Mouse (Mus musculus) heart, adult 9 months (tissue): ENCODE measurements around the gene Dgkd.

Experiments
- DNase-seq, 2 experiments: peaks; one replicate each; pipeline ENCODE4 v3.0.0; 2022; ENCODE audit warnings: low spot score in 2 of 2

Dgkd gene

DNA sequence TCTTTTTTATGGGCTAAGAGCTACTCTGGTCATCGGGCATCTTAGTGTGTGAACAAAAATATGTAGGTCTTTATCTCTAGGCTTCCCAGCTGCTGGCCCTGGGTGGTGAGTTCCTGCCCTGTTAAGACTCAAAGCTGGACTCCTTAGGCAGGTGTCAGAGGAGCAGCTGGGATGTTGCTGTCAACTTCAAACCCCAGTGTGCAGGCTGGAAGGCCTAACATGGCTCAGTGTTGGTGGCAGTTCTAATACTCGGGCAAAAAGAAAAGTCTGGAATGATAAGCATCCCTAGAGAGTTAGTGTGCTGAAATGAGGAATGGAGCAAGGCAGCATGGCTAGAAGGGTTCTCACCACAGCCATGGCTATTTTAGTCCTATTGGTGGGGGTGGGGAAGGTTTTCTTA is 27.8 kb downstream of the Dgkd start:
- DNase-seq = peak; percentile 70 to 82

DNA sequence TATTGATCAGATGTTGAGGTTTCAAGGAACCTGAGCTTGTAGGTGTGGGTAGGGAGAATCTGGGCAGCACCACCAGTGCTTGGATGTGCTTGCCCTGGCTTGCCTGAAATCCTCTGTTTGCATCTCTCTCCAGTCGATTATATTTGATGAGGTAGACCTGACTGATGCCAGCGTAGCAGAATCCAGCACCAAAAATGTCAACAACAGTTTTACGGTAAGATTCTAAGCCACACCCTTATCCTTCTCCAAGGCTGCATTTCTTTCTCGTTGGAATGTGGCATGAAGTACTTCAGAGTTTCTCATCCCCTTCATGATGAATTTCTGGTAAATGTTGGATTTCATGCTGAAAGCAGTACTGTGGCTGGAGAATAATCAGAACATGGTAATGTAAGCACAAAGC is 28.6 kb downstream of the Dgkd start:
- no peak for DNase-seq

DNA sequence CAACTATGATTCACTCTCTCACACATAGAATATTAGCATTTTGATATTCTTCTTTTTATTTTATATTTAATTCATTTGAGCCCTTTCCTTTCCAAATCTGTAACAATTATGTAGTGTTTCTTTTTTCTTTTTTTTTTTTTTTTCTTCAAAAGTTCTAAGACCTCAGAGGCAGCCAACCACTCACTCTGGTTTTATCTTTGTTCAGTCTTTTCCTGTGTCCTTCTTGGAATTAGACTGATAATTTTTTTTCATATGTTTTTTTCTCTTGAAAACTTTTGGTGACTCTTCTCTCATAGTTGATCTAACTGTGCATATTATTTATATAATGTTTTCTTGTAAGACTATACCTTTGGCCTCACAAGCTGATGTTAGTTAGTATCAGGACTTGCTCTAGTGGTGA is 29.5 kb downstream of the Dgkd start:
- DNase-seq = no peak

DNA sequence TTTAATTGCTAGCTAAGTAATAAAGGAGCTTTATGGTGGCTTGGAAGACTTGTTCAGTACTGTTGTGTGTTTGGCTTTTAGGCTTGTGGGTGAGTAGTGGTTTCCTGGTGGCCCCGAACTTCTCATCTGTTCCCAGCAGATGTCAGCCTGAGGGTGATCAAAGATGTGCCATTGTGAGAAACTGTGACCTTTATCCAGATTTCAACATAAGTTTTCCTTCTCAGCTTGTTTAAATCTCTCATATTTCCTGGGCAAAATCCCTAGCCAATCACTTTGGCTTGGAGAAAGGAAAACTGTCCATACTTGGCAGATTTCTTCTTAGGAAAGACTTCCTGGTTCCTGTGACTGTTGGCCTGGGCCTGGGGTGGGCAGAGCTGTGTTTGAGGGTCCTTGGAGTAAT is 37.9 kb downstream of the Dgkd start:
- no peak for DNase-seq

DNA sequence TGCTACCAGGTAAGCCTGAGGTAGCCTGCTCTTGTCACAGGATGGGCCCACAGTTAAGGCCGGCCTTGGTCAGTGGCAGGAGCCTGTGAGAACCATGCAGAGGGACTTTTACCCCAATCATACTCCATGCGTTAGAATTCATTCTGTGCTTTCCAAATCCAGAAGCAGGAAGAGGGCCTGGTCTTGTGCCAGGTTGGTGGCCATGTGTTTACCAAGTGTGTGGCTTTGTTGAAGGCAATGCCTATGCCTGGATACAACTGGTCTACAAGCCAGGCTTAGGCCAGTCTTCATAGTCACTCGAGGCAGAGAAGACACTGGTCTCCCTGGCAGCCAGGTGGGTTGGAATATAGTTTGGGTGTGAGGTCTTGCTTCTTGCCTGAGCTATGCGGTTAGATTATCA is 38.5 kb downstream of the Dgkd start:
- no peak for DNase-seq

DNA sequence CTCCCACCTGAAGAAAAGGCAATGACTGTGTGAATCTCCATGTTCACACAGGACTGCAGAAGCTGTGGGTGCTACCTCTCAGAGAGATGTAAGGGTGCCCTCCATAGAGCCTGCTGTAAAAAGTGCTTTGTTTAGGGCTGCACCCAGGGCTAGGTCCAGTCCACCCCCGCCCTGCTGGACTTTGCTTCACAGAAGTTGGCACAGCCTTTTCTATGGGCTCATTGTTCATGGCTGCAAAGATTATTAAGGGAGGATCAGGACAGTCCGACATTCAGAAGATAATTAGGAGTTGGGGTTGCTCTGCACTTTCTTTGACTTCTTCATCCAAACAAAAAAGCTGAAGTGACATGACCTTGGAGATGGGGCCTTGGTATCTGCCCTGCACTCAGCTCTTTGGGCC is 39.4 kb downstream of the Dgkd start:
- no peak for DNase-seq

DNA sequence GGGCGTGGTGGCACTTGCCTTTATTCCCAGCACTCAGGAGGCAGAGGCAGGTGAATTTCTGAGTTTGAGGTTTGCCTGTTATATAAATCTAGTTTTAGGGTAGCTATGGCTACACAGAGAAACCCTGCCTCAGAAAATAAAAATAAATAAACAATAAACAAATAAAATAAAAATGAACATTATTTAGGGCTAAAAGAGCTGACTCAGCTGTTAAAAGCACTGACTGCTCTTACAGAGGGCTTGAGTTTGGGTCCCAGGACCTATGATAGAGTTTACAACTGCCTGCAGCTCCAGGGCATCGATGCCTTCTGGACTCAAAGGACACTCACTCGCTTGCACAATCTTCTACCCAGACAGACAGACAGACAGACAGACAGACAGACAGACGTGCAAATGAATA is 40.3 kb downstream of the Dgkd start:
- DNase-seq = no peak

DNA sequence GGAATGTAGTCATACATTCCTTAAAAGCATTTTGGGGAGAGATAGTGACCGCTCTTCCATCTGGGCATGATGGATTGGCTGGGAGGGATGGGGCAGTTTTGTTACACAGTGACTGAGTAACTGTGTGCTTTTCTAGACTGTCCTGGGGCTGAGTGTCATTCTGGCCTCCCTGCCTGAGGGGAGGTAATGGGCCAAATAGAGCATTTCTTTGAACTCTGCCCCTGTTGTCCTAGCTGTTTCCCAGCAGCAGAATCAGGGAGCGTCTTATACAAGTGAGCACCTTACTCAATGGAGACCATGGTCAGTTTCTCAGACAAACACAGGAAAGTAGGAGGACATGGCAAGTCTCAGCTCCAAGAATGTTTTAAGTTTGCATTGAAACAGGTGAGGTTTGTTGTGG is 43.8 kb downstream of the Dgkd start:
- no peak for DNase-seq

DNA sequence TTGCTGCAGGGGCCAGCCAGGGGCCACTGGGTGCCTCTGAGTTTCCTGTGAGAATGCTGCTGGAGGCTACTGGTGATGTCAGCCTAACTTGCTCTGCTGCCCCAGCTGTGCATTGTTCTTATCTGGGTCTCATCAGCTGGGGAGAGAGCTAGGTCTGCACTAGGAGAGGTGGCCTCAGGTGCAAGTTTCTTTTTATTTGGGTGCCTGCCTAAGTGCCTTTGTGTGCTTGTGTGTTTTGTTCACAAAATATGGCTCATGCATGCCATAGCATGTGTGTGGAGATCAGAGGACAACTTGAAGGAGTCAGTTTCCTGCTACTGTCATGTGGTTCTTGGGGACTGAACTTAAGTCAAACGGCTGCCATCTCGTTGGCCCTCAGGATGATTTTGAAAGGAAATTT is 46.6 kb downstream of the Dgkd start:
- no peak for DNase-seq

DNA sequence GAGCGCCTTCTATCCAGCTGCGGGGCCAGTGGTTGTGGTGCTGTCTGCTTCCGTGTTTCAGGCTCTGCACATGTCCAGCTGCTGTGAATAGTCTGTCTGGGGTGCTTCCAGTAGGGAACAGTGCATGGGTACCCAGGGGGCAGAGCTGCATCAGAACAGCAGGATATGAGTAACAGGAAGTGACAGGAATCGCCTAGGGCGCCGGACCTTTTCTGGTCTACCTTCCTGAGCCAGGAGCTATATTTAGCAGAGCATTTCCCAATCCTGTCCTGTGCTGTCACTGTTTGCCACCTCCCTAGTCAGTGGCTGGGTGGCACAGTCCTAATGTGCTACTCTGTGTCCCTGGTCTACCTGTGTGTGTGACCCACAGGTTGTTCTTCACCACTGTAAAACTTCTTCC is 47.9 kb downstream of the Dgkd start:
- peak; percentile 79 to 82 for DNase-seq

DNA sequence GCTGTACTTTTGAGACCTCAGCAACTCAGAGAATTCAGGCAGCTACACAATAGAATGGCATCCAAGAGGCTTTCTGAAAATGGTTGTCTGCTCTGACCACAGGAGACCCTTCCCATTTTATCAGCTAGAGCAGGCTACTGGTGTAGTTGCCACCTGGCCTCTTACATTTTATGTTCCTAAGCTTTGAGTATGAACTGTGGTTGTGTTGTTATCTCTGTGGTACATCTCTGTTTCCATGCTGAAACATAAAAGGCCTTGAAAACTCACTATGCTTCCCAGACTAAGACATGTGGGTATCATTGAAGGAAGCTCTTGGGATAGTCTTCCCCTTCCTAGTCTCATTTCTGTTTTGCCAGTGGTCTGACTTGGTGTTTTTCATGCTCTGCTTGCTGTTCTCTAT is 49.1 kb downstream of the Dgkd start:
- no peak for DNase-seq

DNA sequence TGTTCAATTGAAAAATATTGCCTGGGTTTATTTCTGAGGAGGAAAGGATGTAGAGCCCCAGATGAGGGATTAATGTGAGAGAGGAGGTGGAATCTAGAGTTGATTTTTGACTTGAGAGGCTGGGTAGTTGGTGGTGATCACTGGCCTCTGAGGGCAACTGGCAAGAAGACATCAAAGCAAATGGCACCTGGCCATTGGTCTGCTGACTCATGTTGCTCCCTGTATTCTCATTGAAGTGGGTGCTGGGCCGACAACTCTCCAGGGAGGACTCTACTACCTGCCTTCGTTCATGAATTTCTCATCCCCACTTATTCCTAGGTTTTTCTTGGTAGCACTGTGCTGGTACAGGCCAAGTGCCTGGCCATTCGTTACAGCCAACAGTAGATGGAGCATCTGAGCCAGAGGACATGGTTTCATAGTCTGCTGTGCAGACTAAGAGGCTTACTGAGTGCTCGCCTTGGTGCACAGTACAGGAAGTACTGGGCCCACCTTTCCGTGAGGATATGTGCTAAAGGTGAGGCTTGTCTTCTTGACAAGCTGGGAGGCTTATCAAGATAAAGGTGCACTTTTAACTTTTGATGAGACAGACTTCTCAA is 53.4 kb downstream of the Dgkd start:
- no peak for DNase-seq

DNA sequence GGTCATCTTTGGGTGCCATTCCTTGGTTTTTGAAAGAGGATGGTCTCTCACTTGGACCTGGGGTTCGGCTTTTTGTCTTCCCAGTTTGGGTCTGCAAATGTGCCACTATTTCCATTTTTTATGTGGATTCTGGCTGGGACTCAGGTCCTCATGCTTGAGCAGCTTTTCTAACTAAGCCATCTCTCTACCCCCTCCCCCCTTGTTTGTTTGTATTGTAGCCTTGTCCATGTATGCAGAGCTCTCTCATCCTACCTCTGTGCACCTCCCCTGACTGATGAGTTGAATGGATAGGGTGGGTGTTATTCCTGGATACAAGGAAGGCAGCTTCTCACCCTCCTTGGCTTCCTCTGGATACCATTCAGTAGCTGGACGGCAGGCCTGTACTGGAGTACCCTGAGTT is 54.9 kb downstream of the Dgkd start:
- DNase-seq = no peak

DNA sequence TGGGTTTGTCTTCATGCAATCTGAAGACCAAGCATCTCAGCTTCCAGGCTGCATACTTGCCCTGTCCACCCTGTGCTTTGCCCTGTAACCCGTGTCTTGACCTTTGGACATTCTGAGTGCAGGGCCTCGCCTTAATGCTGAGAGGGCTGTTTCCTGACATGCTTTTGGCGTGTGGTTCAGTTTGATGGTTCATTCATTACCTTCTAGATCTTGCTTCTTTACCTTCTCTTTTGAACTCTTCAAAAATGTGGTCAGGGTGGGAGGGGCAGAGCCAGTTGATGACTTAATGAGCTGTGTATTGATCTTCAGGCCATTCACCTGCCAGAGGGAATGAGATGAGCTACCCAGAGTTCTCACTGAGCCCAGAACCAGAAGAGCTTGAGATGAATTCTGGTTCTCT is 55.6 kb downstream of the Dgkd start:
- no peak for DNase-seq

DNA sequence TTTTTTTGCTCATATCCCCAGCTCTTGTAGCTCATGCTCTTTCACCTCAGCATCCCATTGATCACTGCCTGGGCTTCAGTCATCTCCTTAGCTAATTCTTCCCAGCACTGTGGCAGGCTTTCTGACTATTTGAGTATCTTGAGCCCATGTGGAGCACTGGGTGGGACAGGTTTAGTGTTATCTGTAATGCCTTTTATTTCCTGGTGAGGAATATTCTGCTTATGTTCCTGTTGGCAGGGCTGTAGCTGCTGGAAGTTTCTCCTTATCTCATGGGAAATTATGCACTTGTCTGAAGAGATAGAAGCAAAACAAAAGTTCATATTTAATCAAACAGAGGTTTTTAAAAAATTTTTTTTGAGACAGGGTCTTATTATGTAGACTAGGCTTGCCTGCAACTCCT is 56.5 kb downstream of the Dgkd start:
- no peak for DNase-seq

DNA sequence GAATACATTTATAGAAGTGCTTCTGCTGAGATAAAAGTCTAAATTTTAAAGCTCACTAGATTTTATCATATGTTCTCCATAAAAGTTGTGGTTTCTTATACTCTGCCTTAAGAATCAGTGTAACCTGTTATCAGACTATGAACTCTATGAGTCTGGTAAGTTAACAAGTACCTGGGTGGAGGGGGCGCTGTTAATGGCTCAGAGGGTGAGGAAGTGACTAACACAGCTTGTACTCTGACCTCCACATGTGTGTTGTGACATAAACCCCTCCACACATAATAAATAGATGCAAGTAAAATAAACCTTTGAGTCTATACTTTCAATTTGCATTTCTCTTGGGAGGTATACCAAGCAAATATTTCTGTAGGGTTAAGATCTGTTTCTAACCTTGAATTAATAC is 57.3 kb downstream of the Dgkd start:
- DNase-seq = no peak

DNA sequence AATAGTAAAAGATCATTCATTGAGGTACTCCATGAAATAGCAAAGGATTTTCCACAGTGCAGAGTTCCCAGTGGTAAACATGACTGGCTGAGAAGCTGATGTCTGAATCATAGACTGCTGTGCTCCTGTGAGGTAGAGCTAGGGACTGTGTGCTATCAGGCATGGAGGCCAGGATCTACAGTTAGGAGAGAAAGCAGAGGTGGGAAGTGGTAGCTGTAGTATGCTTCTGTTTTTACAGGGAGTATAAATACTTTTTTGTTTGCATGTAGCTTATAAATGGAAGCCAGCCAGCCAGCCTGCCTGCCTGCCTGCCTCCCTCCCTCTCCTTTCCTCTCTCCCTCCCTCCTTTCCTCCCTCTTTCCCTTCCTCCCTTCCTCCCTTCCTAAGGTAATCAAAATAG is 60.3 kb downstream of the Dgkd start:
- no peak for DNase-seq

DNA sequence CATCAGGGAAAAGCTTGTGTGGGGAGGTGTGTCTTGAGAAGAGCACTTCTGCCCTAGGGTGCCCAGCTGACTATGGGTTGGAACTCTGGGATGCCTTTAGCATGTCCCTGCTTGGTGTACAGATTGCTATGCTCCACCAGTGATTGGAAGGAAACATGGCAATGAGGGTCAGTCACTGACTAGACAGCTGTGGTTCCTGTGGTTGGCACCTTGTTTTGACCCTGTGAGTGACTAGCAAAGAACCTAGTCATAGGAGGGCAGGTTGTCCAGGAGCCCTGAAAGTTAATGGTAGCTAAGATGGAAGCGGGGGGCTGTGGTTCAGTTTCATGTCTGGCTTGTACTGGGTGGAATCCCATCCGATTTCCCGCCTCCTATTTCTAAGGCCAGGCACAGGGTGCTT is 64.3 kb downstream of the Dgkd start:
- no peak for DNase-seq

DNA sequence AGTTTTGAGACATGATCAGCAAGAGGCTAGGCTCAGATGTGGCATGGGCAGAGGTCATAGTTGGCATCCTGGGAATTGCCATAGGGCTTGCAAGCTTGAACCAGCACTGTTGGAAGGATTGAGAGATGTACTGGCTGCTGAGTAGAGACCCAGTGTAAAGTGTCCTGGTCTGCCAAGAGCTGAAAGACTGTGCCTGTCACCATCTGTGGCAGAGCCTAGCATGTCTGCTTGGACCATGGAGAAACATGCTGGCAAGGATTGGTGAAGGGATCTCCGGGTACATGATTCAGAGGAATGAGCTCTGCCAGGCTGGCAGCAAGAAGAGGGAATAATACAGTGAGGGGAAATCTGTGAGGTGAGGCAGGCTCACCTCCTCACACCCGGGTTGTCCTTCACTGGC is 65.0 kb downstream of the Dgkd start:
- DNase-seq = no peak

DNA sequence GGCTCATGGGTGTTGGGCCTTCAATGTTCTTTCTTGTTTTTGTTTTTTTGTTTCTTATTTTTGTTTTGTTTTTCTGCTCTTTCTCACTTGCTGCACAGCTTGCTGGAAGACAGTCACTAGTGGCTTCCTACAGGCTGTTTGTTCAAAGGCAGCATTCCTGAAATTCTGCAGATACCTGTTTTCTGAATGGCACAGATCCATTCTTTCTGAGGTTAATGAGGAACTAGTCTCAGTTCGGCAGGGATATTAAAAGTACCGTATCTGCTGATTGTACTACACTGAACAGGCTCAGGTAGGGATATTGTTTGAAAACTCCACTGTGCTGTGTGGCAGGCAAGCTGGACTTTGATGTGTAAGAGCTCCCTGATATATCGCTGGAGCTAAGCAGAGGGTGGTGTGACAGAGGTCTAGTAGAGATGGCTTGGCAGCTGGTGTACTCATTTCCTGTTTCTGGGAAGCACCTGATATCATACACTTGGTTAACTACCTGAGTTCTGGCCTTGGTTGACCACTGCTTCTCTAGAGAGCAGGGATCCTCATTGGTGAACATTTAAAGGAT is 67.0 kb downstream of the Dgkd start:
- no peak for DNase-seq

DNA sequence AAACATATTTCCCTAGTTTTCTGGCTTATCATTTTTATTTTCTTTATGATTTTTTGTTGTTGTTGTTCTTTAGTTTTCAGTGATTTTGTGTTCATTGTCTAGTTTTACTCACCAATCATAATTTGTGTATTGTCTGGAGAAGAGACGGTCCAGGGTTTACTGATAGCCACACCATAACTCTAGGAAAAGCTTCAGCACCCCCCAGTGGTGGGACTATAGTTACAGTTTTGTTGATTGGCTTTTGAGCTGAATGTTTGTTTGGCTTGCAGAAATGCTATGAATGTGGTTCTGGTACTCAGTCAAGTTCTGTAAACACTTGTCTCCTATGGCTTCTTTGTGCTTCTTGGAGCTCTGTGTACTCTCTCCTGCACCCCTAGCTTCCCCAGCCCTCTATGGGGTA is 69.6 kb downstream of the Dgkd start:
- DNase-seq = peak in 1 of 2 experiments; percentile 38

DNA sequence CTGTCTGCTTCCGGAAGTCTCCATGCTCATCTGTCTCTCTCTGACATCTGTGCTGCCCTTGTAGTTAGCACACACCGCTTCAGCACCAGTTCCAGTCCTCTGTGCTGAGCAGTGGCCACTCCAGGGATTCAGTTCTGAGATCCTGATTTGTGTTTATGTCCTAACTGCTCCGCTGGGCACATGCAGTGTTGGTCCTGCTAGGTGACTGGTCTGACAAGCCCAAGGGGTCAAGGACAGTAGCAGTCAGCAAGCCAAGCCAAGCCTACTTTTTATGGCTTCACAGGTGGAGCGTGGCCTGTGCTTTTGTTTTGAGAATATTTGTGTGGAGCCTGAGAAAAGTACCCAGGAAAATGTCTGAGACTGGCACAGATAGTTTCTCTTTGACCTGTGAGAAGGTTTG is 71.8 kb downstream of the Dgkd start:
- no peak for DNase-seq

DNA sequence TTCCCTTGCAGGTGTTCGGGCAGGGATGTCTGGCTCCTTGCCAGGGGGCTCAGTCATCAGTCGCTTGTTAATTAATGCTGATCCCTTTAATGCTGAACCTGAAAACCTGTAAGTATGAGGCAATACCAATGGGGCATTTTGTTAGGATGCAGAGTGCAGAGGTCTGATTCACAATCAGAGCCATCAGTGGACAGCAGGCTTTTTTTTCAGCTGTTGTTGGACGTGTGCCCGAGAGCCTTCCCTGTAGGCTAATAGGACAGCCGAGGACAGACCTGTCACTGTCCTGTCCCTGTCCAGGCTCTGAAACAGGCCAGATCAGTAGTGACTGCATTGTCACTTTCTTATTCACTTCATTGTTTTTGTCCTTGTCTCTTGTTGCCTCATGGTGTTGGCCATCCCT is 76.6 kb downstream of the Dgkd start:
- DNase-seq = no peak

DNA sequence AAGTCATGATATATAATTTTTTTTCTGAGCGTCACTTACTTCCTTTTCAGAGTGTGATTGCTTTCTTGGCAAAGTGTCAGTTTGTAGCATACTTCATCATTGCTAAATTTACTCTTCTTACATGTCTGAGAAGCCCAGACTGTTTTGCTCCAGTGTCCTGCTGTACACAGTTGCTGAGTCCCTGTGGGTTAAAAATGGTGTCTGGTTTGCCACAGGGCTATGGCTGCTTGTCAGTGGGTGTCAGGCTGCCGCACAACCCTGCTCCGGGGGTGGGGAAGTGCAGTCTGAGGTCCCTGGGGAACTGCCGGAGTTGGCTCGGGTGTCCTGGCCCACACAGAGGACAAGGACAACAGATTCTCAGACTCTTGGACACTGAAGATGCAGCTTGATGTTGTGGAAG is 80.0 kb downstream of the Dgkd start:
- DNase-seq = peak; percentile 12 to 21
